7 mouse cellular contexts compared by ENCODE assay signal in the genomic region with DNA sequence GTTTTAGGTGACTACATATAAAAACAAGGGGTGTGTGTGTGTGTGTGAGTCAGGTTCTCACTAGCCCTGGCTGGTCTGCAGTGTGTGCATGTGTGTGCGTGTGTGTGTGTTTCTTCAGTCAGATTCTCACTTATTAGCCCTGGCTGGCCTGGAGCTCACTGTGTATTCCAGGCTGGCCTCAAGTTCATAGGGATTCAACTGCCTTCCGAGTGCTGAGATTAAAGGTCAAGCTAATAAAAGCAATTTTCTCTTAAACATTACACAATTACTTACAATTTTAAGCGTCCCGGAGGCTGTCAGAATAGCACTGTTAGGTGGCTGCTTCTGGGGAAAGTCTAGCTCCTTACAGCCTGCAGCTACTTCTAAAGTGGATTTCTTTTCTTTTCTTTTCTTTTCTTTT. TPM values are rescaled to one million over a fixed set of nuclear protein-coding genes. Genes with fewer than 3 reads are reported as not detected.
DNase-seq lines count a peak whose midpoint lies in the region; ATAC-seq and TF ChIP-seq lines count a peak whose summit lies in the region.

A gene (plus strand): TSS at position 386 of the 400 bp plus-strand sequence.

- TF ChIP-seq CTCF in heart, postnatal 0 days (IDR thresholded peaks at IDR 0.05; ENCODE audit: low read depth): no peak

- no peaks in the 10 kb centered on the region for H3K36me3 ChIP-seq in midbrain, embryonic 10.5 days
- no peaks in the 10 kb centered on the region for H3K36me3 ChIP-seq in midbrain, embryonic 11.5 days (ENCODE audit: control insufficient read depth, insufficient read depth, low read length)
- H3K36me3 ChIP-seq in heart, postnatal 0 days (replicated peaks; ENCODE audit: control insufficient read depth, insufficient read depth, low read length): no peaks in the 10 kb centered on the region

- no peak for DNase-seq in midbrain, embryonic 10.5 days (ENCODE audit: low spot score)
- no peak for DNase-seq in midbrain, embryonic 11.5 days (ENCODE audit: low spot score, missing footprints)
- DNase-seq in heart, postnatal 0 days (ENCODE audit: low spot score): no peak
- DNase-seq in kidney, postnatal 25 days: peak; percentile 9 to 50
- DNase-seq in right cerebral cortex, postnatal 14 days: no peak
- no peak for DNase-seq in right cerebral cortex, postnatal 4 days
- DNase-seq in testis, postnatal 10 days (ENCODE audit: low spot score): no peak

- H3K9ac ChIP-seq in midbrain, embryonic 11.5 days (ENCODE audit: low read length): no peak within 1 kb of the TSS
- H3K9ac ChIP-seq in heart, postnatal 0 days (replicated peaks; ENCODE audit: low read depth, low read length): peak within 1 kb of the TSS; percentile 38; the same call in 1 of the 2 replicates

- no peak for ATAC-seq in midbrain, embryonic 11.5 days (ENCODE audit: low FRiP score)
- no peak for ATAC-seq in heart, postnatal 0 days (ENCODE audit: insufficient read depth, low read depth)

- H3K9me3 ChIP-seq in midbrain, embryonic 10.5 days (replicated peaks): no peaks in the 10 kb centered on the region
- no peaks in the 10 kb centered on the region for H3K9me3 ChIP-seq in midbrain, embryonic 11.5 days (ENCODE audit: control insufficient read depth, low read length)
- no peaks in the 10 kb centered on the region for H3K9me3 ChIP-seq in heart, postnatal 0 days (replicated peaks; ENCODE audit: control insufficient read depth, low read length)

- peaks cover 15% of the 10 kb centered on the region for H3K4me1 ChIP-seq in midbrain, embryonic 10.5 days
- peaks cover 5% of the 10 kb centered on the region for H3K4me1 ChIP-seq in midbrain, embryonic 11.5 days (ENCODE audit: control insufficient read depth, insufficient read depth, low read length)
- peaks cover 13% of the 10 kb centered on the region; the same call in 1 of the 2 replicates for H3K4me1 ChIP-seq in heart, postnatal 0 days (ENCODE audit: control insufficient read depth, insufficient read depth)

- no peak within 1 kb of the TSS for H3K4me2 ChIP-seq in midbrain, embryonic 11.5 days
- peak within 1 kb of the TSS; percentile 53 for H3K4me2 ChIP-seq in heart, postnatal 0 days (ENCODE audit: low read depth, low read length)

- WGBS in midbrain, embryonic 10.5 days: 57% methylated on average over 4 of the region's 4 CpGs
- WGBS in midbrain, embryonic 11.5 days: 67% methylated on average over 4 of the region's 4 CpGs
- 64% methylated on average over 4 of the region's 4 CpGs for WGBS in heart, postnatal 0 days

- TF ChIP-seq EP300 in heart, postnatal 0 days (IDR thresholded peaks at IDR 0.05; ENCODE audit: low read depth): no peak

- H3K27ac ChIP-seq in midbrain, embryonic 10.5 days (replicated peaks): 0 out of 2 replicates have a peak within 1 kb of the TSS, but pooled peaks have one; percentile 14
- no peak within 1 kb of the TSS for H3K27ac ChIP-seq in midbrain, embryonic 11.5 days (ENCODE audit: low read depth, low read length)
- H3K27ac ChIP-seq in heart, postnatal 0 days (ENCODE audit: low read depth): 0 out of 2 replicates have a peak within 1 kb of the TSS, but pooled peaks have one; percentile 1

- no peaks in the 10 kb centered on the region for H3K27me3 ChIP-seq in midbrain, embryonic 10.5 days (ENCODE audit: low read depth, poor library complexity, severe bottlenecking)
- H3K27me3 ChIP-seq in midbrain, embryonic 11.5 days (ENCODE audit: control insufficient read depth, insufficient read depth, low read length): no peaks in the 10 kb centered on the region
- H3K27me3 ChIP-seq in heart, postnatal 0 days (ENCODE audit: control insufficient read depth, insufficient read depth, low read length): no peaks in the 10 kb centered on the region

- no peak within 1 kb of the TSS for H3K4me3 ChIP-seq in midbrain, embryonic 10.5 days
- H3K4me3 ChIP-seq in midbrain, embryonic 11.5 days (ENCODE audit: low read depth, low read length): no peak within 1 kb of the TSS
- peak within 1 kb of the TSS; percentile 25 for H3K4me3 ChIP-seq in heart, postnatal 0 days (ENCODE audit: low read depth, low read length)

RNA-seq across cellular contexts. Expression of the gene that starts here (rescaled TPM):
- polyA plus RNA-seq in midbrain, embryonic 10.5 days (2016; fragmentation: Nextera tagmentation; extraction: Ambion mirVana): 1.0 and 1.3 TPM in 2 replicates
- polyA plus RNA-seq in midbrain, embryonic 11.5 days (2014; fragmentation: Nextera tagmentation; extraction: Ambion mirVana): 1.4 and 1.6 TPM in 2 replicates
- total RNA-seq in heart, postnatal 0 days (2014; rRNA removed; ENCODE audit: low replicate concordance): 1.4 and 4.1 TPM in 2 replicates
- 2.2 TPM in 2 replicates for polyA plus RNA-seq in heart, postnatal 0 days (2015; fragmentation: Nextera tagmentation; extraction: Ambion mirVana)

Comparison
In these comparisons a context has a peak if more than half of its experiments do, and no peak if none do; other contexts are left out.
1. DNase-seq: peak in kidney, postnatal 25 days (2 of 2); none in midbrain, embryonic 10.5 days (single experiment), midbrain, embryonic 11.5 days (single experiment), heart, postnatal 0 days (single experiment), right cerebral cortex, postnatal 14 days (single experiment), right cerebral cortex, postnatal 4 days (single experiment) and testis, postnatal 10 days (single experiment).